Mouse (Mus musculus) spleen, postnatal 4 days (tissue): ENCODE results near the gene Cass4.

ENCODE experiments used
- DNase-seq, 2 experiments: peaks; one replicate each; pipeline ENCODE4 v3.0.0; 2022; ENCODE audit warnings: low spot score in 2 of 2

Cass4 gene

GRCm38 (mm10) chr2:172481654-172482385, 88.2 kb downstream of the Cass4 start:
- no peak for DNase-seq
